Mouse (Mus musculus) left cerebral cortex, postnatal 4 days (tissue): ENCODE measurements around the gene Pck2. TPM values are rescaled to one million over a fixed set of nuclear protein-coding genes. Genes with fewer than 3 reads are reported as not detected.
A peak's percentile ranks its signal among the peaks of the same experiment; 100 is the strongest.

ENCODE experiments used
- DNase-seq: peaks from one replicate; pipeline ENCODE4 v3.0.0-alpha.2; 2022
- intact Hi-C: fragments of 180-260 bp; cut with DNase I; formaldehyde crosslinking; loops from one replicate; pipeline ENCODE4 v1.15.1; 2025
- total RNA-seq, 2 experiments: library from RNA; stranded (reverse); gene quantifications; 2 replicates each; pipeline ENCODE4 v1.2.3; 2021

The Pck2 gene
- total RNA-seq, 2 experiments from 2014 or later: 13.6 to 14.3 TPM

- intact Hi-C loops: no loop called here
- no peak for DNase-seq
Observed at GRCm38 (mm10) chr14:55524785-55525184, 15.3 kb upstream of the Pck2 start, which contains the start of gene Nrl. Gene Nrl (minus strand): TSS chr14:55524981.

GRCm38 (mm10) chr14:55526674-55527073 is 13.4 kb upstream of the Pck2 start:
- intact Hi-C loops: no loop called here

GRCm38 (mm10) chr14:55527940-55528339 is 12.1 kb upstream of the Pck2 start:
- no peak for DNase-seq
- intact Hi-C loops: no loop called here

More at GRCm38 (mm10) chr14:55526674-55527073, 13.4 kb upstream of the Pck2 start:
- no peak for DNase-seq

GRCm38 (mm10) chr14:55536116-55536745 is 3.8 kb upstream of the Pck2 start:
- DNase-seq: peak; percentile 68
- intact Hi-C loops: no loop called here

GRCm38 (mm10) chr14:55540787-55541321 is 788 bp downstream of the Pck2 start:
- peak; percentile 95 for DNase-seq
- intact Hi-C loops: no loop called here

DNA sequence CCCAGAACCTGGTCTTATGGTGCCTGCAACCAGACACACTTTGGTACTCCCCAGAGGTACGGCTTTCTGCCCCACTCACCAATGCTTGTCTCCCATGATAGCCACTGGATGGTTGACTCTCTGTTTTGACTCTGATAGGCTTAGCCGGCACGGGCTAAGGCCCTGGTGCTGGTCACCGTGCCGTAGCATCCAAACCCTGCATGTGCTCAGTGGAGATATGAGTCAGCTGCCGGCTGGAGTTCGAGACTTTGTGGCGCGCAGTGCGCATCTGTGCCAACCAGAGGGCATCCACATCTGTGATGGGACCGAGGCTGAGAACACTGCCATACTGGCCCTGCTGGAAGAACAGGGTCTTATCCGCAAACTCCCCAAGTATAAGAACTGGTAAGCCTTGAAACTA is 2.2 kb downstream of the Pck2 start:
- DNase-seq: no peak
- intact Hi-C loops: no loop called here

GRCm38 (mm10) chr14:55544334-55544733 is 4.3 kb downstream of the Pck2 start:
- intact Hi-C loops: no loop called here
- DNase-seq: peak; percentile 65

DNA sequence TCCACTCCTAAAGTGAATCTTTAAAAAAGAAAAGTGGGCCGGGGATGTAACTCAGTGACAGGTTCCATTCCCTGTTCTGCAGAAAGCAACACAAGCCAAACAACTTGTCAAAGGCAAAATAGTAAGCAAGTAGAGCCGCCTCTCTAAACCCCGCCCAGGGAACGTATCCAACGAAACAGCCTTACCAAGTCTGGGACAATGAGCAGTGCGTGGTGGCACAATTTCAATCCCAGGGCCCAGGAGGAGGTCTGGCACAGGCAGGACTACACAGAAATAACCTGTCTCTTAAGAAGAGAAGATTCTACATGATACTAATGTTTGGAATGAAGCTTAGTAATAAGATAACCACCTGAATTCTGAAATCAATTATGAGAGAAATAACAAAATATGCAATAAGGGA is 10.1 kb downstream of the Pck2 start:
- DNase-seq: no peak
- intact Hi-C loops: no loop called here

DNA sequence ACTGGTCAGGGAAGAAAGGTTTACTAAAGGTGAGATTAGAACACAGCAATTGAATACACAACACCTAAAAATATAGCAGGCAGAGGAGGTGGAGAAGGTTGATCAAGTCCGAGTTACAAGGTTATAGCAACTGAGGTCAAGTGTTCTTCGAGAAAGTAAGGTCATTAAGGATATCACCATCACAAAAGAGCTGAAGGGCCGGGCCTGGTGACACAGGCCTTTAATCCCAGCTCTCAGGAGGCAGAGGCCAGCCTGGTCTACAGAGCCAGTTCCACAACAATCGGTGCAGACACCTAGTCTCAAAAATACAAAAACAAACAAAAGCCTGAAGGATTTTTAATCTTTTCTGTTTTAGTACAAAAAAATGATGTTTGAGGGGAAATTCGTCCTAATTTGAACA is 11.3 kb downstream of the Pck2 start:
- DNase-seq: no peak
- intact Hi-C loops: no loop called here

DNA sequence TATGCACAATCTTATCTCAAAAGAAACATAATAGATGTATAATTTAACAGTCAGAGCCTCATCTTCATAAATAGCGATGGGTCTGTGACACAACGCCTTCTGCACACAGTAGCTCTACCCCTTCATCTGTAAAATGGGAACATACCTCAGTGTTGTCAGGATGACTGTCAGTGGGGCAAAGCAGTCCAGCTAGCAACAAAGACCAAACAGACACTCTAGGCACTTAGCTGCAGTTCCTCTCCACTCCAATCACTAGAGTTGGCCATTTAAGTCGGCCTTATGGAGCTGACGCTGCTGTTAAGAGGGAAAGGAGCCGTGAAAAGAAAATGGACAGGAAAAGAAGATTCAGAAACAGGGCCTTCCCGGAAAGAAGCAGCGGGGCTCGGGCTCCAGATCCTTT is 11.7 kb downstream of the Pck2 start:
- intact Hi-C loops: no loop called here
- DNase-seq: no peak

- no peak for DNase-seq
- intact Hi-C loops: no loop called here
Observed at GRCm38 (mm10) chr14:55554635-55555034, 14.6 kb downstream of the Pck2 start.

- intact Hi-C loops: no loop called here
- no peak for DNase-seq
Observed at GRCm38 (mm10) chr14:55555788-55556187, 15.7 kb downstream of the Pck2 start.

GRCm38 (mm10) chr14:55557003-55557402 is 16.9 kb downstream of the Pck2 start:
- peak; percentile 85 for DNase-seq
- intact Hi-C loops: no loop called here

DNA sequence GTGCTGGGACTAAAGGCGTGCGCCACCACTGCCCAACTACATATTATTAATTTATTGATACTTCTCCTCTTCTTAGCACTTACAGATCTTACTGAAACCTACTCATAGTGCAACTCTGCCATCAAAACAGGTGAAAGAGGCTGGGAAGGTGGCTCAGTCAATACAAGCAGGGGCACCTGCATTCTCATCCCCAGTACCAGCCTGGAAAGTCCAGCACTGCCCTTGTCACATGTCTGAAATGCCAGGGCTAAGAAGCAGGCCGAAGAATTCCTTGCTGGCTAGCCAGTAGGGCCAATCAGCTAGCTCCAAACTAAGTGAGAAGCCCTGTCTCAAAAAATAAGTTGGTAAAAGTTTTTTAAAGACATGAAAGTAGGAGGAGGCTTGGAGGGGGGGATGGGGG is 17.5 kb downstream of the Pck2 start:
- DNase-seq: no peak
- intact Hi-C loops: no loop called here

DNA sequence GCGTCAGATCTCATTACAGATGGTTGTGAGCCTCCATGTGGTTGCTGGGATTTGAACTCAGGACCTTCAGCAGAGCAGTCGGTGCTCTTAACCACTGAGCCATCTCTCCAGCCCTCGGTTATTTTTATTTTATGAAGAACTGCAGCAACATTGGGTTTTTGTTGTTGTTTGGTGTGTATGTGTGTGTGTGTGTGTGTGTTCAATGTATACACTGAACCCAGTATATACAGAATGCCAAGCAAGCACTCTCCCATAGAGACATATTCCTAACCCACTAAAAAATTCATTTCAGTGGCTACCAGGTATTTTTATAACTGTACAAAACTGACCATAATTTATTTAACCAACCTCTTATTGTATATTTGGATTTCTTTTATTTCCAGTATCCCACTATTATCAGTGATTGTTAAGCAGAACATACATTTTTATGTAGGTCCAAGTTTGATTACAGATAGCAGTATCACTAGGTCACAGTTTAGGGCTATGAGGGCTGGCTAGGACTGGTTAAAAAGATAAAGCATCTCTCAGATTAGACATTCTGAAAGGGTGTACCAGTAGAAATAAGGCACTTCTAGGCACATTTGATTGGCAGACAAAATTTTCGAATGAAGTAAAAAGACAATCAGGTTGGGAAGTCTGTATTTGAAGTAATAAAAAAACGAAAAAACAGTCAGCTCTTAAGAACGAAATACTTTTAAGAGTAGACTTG is 18.8 kb downstream of the Pck2 start:
- intact Hi-C loops: no loop called here

DNA sequence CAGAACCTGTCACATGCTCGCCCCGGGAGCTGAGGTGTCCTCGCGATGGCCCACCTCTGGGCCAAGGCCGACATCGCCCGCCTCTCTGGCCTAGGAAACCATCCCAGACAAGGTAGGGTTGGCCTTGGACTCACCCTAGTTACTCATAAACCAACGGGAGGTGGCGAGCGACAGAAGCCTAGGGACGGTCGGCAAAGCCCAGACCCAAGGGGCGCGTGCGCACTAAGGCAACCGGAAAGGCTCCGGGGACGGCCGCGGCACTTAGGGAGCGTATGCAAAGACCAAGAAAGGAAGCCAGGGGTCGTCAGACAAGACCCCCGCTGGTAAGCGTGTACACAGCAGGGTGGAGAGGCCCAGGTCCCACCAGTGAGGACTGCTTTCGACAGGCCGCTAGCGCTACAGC is 19.7 kb downstream of the Pck2 start, which contains the start of gene Dcaf11:
TSS of gene Dcaf11 (plus strand) at position 208 of the 403 bp plus-strand sequence.
- DNase-seq: peak; percentile 93
- intact Hi-C loops: no loop called here

More for the DNA sequence above, 18.8 kb downstream of the Pck2 start:
- DNase-seq: no peak

- peak; percentile 99 for DNase-seq
- intact Hi-C loops: no loop called here
Observed at GRCm38 (mm10) chr14:55560202-55561073, 20.4 kb downstream of the Pck2 start, which contains the start of gene A730061H03Rik. Gene A730061H03Rik (minus strand): TSS chr14:55560406.

- intact Hi-C loops: no loop called here
- no peak for DNase-seq
Observed at GRCm38 (mm10) chr14:55561860-55562259, 21.8 kb downstream of the Pck2 start.

- DNase-seq: no peak
- intact Hi-C loops: no loop called here
Observed at GRCm38 (mm10) chr14:55563249-55563648, 23.2 kb downstream of the Pck2 start.

- intact Hi-C loops: no loop called here
- no peak for DNase-seq
Observed at GRCm38 (mm10) chr14:55565748-55566147, 25.7 kb downstream of the Pck2 start.

- no peak for DNase-seq
- intact Hi-C loops: no loop called here
Observed at GRCm38 (mm10) chr14:55567496-55567895, 27.4 kb downstream of the Pck2 start.
